Mouse (Mus musculus) forebrain, embryonic 11.5 days (tissue): Measurements from ENCODE around the gene Ccndbp1. TPM values are rescaled to one million over a fixed set of nuclear protein-coding genes. Genes with fewer than 3 reads are reported as not detected.
A peak's percentile ranks its signal among the peaks of the same experiment; 100 is the strongest.
"Not testable (repeated sequence)": the region's sequence is repeated elsewhere in the genome, so short reads cannot be mapped to it uniquely, and the experiment has no call there.

ENCODE experiments used
- ATAC-seq: fragments of 200-750 bp; cut with Nextera tagmentation; replicated peaks from 2 replicates; pipeline ENCODE4 v1.8.0; 2017; ENCODE audit warnings: moderate TSS enrichment; ENCODE audit not compliant: low FRiP score
- DNase-seq: peaks from one replicate; pipeline ENCODE4 v3.0.0-alpha.2; 2017; ENCODE audit warnings: low spot score
- H3K27ac ChIP-seq: fragments of 300-500 bp; sonication (generic); 2 replicates; pipeline ENCODE4 v1.5.1; 2014; ENCODE audit warnings: low read depth, low read length
- H3K27me3 ChIP-seq: fragments of 300-500 bp; sonication (generic); 2 replicates; pipeline ENCODE4 v1.6.1; 2014; ENCODE audit warnings: mild to moderate bottlenecking, low read length, mixed read lengths; ENCODE audit not compliant: control insufficient read depth, insufficient read depth
- H3K36me3 ChIP-seq: fragments of 300-500 bp; sonication (generic); 2 replicates; pipeline ENCODE4 v1.6.1; 2014; ENCODE audit warnings: mild to moderate bottlenecking, low read length, moderate library complexity, mixed read lengths; ENCODE audit not compliant: control insufficient read depth, insufficient read depth
- H3K4me1 ChIP-seq: fragments of 300-500 bp; sonication (generic); replicated peaks from 2 replicates; pipeline ENCODE4 v1.6.1; 2014; ENCODE audit warnings: low read length, mixed read lengths; ENCODE audit not compliant: control insufficient read depth, insufficient read depth
- H3K4me2 ChIP-seq: fragments of 300-500 bp; sonication (generic); 2 replicates; pipeline ENCODE4 v1.6.1; 2014; ENCODE audit warnings: low read depth, mild to moderate bottlenecking, low read length, moderate library complexity, mixed read lengths; ENCODE audit not compliant: severe bottlenecking
- H3K4me3 ChIP-seq: fragments of 300-500 bp; sonication (generic); 2 replicates; pipeline ENCODE4 v1.5.1; 2014; ENCODE audit warnings: low read depth, low read length
- H3K9ac ChIP-seq: fragments of 300-500 bp; sonication (generic); 2 replicates; pipeline ENCODE4 v1.6.1; 2014; ENCODE audit warnings: low read length
- H3K9me3 ChIP-seq: fragments of 300-500 bp; sonication (generic); 2 replicates; pipeline ENCODE4 v1.6.1; 2016; ENCODE audit warnings: low read length, mixed read lengths; ENCODE audit not compliant: control insufficient read depth
- WGBS: fragments of 180-500 bp; shearing (Covaris S2); extraction: QIAGEN DNeasy Blood & Tissue Kit; methylation state at CpG from one replicate; pipeline ENCODE4 v1.1.7; 2014; 5-methylcytosine and 5-hydroxymethylcytosine counted together
- polyA plus RNA-seq: library from polyadenylated mRNA; unstranded; fragments of >200 nt; fragmentation: Nextera tagmentation; extraction: Ambion mirVana; gene quantifications from 2 replicates; pipeline ENCODE4 v1.2.1, GENCODE M21; 2014

Ccndbp1 gene
- polyA plus RNA-seq, 1 experiment from 2014 or later: 43.3 TPM

DNA sequence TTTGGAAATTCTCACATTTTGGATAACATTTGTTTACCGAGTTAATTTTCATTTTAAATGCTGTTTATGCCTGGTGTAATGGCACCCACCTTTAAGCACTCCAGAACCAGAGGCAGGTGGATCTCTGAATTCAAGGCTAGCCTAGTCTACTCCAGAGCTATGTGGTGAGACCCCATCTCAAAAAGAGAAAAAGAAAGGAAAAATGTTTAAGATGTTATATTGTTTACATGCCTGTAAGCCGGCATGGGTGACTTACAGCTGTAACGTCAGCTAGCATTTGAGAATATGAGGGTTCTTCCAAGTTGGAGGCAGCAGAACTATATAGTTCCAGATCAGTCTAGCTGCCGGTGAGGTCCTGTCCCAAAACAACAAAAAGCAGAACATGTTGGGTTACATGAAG, 36.4 kb upstream of the Ccndbp1 start:
- H3K4me3 ChIP-seq: no peak overlapping the region
- ATAC-seq (no peak), DNase-seq (no peak)
- H3K36me3 ChIP-seq: no peaks in the 10 kb centered on the region
- H3K4me2 ChIP-seq: no peak overlapping the region
- WGBS: 95% methylated on average over 4 of the region's 4 CpGs
- H3K27ac ChIP-seq: no peak overlapping the region
- no peak overlapping the region for H3K9ac ChIP-seq
- no peaks in the 10 kb centered on the region for H3K27me3 ChIP-seq
- no peaks in the 10 kb centered on the region for H3K9me3 ChIP-seq
- no peaks in the 10 kb centered on the region; the same call in 1 of the 2 replicates for H3K4me1 ChIP-seq

DNA sequence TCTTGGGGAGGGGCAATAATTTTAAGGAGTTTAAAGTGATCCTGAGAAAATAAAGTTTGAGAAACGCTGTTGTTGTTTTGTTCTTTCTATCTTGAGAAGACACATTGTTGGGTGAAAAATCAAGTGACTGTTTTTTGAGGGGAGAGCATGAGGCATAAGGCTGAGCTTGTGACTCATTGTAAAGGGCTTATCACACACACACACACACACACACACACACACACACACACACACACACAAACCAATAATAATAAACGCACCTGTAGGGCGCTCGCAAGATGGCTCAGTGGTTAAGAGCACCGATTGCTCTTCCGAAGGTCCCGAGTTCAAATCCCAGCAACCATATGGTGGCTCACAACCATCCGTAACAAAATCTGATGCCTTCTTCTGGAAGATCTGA, 35.9 kb upstream of the Ccndbp1 start:
- H3K27ac ChIP-seq, H3K27me3 ChIP-seq, ATAC-seq, H3K4me2 ChIP-seq, H3K4me3 ChIP-seq, H3K36me3 ChIP-seq, H3K9ac ChIP-seq, H3K9me3 ChIP-seq, H3K4me1 ChIP-seq, DNase-seq: not testable (repeated sequence)
- 95% methylated on average over 8 of the region's 8 CpGs for whole genome bisulfite sequencing

DNA sequence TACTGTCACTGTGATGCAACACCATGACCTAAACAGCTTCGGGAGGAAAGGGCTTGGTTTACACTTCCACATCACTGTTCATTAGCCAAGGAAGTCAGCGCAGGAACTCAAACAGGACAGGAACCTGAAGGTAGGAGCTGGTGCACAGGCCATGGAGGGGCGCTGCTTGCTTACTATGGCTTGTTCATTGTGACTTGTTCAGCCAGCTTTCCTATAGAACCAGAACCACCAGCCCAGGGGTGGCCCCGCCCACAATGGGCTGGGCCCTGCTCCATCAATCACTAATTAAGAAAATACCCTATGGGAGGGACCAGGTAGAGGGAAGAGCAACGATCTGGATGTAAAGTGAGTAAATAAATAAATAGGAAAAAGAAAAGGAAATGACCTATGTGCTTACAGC, 35.2 kb upstream of the Ccndbp1 start:
- no peak for DNase-seq
- H3K27ac ChIP-seq: no peak overlapping the region
- no peaks in the 10 kb centered on the region for H3K9me3 ChIP-seq
- no peak overlapping the region for H3K4me3 ChIP-seq
- no peak for ATAC-seq
- no peaks in the 10 kb centered on the region; the same call in 1 of the 2 replicates for H3K4me1 ChIP-seq
- H3K27me3 ChIP-seq: no peaks in the 10 kb centered on the region
- WGBS: 16% methylated on average over 5 of the region's 5 CpGs
- no peak overlapping the region for H3K4me2 ChIP-seq
- H3K36me3 ChIP-seq: no peaks in the 10 kb centered on the region
- no peak overlapping the region for H3K9ac ChIP-seq

DNA sequence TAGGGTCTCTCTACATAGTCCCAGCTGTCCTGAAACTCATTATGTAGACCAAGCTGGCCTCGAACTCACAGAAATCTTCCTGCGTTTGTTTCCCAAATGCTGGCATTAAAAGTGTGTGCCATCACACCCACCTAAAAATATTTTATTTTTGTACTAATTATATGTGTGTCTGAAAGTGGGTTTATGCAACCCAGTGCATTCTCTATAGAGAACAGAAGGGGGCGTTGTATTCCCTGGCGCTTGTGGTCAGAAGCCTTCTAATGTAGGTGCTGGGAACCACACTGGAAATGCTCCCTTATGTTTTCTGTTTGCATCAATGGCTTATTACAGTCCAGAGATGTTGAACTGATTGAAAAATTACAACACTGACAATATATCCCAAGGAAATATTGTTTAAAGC, 31.9 kb upstream of the Ccndbp1 start:
- no peaks in the 10 kb centered on the region for H3K27me3 ChIP-seq
- no peaks in the 10 kb centered on the region for H3K9me3 ChIP-seq
- H3K36me3 ChIP-seq: no peaks in the 10 kb centered on the region
- no peak overlapping the region for H3K4me2 ChIP-seq
- H3K27ac ChIP-seq: no peak overlapping the region
- no peak overlapping the region for H3K4me3 ChIP-seq
- ATAC-seq (no peak), DNase-seq (no peak)
- H3K4me1 ChIP-seq: no peaks in the 10 kb centered on the region
- H3K9ac ChIP-seq: no peak overlapping the region
- WGBS: 39% methylated on average over 4 of the region's 4 CpGs

DNA sequence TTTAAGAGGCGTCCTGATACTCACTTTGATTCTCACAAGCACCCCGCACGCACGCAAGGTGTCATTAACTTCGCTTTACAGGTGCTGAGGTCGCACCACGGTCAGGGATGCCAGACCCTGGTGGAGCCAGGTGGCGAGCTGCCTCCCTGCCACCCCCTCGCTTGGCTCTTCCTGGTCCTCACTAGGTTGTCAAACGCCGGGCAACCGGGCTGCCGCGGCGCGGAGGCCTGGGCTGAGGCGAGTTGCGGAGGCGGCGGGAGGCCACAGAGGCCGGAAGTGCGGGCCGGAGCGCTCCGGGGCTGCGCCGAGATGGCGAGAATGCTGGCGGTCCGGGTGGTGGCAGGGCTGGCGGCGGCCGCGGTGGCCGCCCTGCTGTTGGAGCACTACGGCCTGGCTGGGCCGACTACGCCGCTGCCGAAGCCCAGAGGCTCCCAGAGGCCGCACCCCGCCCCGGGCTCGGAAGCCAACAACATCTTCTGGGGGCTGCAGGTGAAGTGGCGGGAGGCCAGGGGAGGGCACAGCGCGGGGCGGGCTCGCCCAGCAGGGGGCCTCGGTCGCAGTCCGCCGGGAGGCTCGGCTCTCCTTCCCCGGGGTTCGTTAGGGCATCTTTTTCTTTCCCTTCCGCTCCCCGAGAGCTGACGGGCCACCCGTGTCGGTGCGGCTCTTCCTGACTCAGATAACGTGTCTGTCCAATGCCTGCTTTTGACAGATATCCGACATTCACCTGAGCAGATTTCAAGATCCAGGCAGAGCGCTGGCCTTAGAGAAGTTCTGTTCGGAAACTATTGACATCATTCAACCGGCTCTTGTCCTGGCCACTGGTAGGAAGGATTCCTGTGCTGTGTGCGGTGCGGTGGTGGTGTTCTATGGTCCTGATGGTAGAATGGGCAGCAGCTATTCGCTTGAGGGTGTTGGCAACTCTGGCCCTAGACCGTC, 30.9 kb upstream of the Ccndbp1 start, which contains the start of gene Tmem62:
Gene Tmem62 (plus strand): TSS at position 28 of the 936 bp plus-strand sequence.
- no peaks in the 10 kb centered on the region for H3K36me3 ChIP-seq
- no peaks in the 10 kb centered on the region for H3K27me3 ChIP-seq
- peak; percentile 65 for ATAC-seq
- peak within 1 kb of the TSS; percentile 77 for H3K4me3 ChIP-seq
- no peaks in the 10 kb centered on the region for H3K4me1 ChIP-seq
- H3K4me2 ChIP-seq: peak within 1 kb of the TSS; percentile 95
- DNase-seq: peak; percentile 78
- H3K27ac ChIP-seq: no peak within 1 kb of the TSS
- no peaks in the 10 kb centered on the region for H3K9me3 ChIP-seq
- under 1% methylated on average over 67 of the region's 71 CpGs for WGBS
- peak within 1 kb of the TSS; percentile 88 for H3K9ac ChIP-seq

DNA sequence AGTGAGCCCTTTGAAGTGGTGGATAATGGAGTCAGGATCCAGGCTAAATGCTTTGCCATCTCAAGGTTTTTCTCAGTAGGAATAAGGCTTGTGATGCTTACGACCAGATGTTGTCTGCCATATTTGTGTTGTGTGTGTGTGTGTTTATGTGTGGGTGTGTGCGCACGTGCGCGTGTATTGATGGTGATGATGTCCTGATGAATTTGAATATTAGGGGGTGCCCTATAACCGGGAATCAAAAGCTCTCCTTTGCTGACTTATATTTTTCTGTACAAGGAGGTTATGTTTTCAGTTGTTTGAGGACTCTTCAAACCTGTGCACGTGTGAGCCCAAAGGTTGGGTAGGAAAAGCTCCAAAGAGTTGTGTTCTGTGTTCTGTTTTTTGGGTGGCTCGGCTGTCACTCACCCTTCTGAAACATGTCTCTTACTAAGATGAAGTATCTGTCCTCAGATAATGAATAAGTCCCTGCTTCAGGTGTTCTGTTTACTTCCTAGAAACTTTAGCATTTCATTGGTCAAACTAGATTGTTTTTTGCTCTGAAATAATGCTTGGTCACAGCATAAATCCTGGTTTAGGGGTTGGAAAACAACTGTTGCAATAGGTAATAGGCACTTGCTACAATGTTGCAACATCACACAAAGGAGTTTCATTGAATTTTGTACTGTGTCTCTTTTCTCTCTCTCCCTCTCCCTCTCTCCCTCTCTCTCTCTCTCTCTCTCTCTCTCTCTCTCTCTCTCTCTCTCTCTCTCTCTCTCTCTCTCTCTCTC, 30.1 kb upstream of the Ccndbp1 start:
- no peaks in the 10 kb centered on the region for H3K27me3 ChIP-seq
- H3K4me1 ChIP-seq: no peaks in the 10 kb centered on the region
- H3K36me3 ChIP-seq: no peaks in the 10 kb centered on the region
- H3K27ac ChIP-seq: no peak overlapping the region
- H3K9ac ChIP-seq: no peak overlapping the region
- peak overlapping the region; percentile 95 for H3K4me2 ChIP-seq
- ATAC-seq: no peak
- H3K9me3 ChIP-seq: no peaks in the 10 kb centered on the region
- peak overlapping the region; percentile 77 for H3K4me3 ChIP-seq
- 80% methylated on average over 8 of the region's 8 CpGs for whole genome bisulfite sequencing
- no peak for DNase-seq

DNA sequence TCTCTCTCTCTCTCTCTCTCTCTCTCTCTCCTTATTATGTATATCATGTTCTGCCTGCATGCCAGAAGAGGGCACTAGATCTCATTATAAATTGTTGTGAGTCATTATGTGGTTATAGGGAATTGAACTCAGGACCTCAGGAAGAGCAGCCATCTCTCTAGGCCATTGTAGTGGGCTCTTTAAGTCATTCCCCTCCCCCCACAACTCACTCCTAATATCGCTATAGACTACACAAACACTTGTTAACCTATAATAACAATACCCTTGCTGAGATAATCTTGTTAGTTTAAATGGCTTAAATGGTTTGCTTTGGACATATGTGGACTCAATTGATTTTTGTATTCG, 29.5 kb upstream of the Ccndbp1 start:
- Histone ChIP-seq H3K36me3 (no peaks in the 10 kb centered on the region), H3K9me3 (no peaks in the 10 kb centered on the region), H3K4me3 (no peak overlapping the region), H3K4me2 (no peak overlapping the region), H3K27me3 (no peaks in the 10 kb centered on the region), H3K9ac (no peak overlapping the region), H3K4me1 (no peaks in the 10 kb centered on the region), H3K27ac (no peak overlapping the region)
- ATAC-seq (no peak), DNase-seq (no peak)
- WGBS: 44% methylated on average over 2 of the region's 2 CpGs

DNA sequence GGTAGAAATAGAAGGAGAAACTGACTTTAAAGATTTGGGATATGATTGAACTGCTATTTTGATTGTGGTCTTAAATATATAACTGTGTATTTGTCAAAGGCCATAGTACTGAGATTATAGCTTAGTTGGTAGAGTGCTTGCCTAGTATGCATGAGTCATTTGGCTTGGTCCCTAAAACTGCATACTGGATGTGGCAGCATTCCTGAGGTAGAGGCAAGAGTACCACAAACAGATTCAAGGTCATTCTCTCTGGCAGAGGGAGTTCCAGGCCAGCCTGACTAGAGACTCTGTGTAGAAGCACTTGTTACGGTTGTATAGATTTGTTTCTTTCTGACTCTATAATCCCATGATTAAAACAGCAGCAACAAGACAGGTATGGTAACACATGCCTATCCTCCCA, 28.4 kb upstream of the Ccndbp1 start:
- 83% methylated on average over 1 of the region's 1 CpGs for WGBS
- no peaks in the 10 kb centered on the region for H3K9me3 ChIP-seq
- no peaks in the 10 kb centered on the region for H3K27me3 ChIP-seq
- H3K27ac ChIP-seq: no peak overlapping the region
- no peak overlapping the region for H3K9ac ChIP-seq
- H3K4me2 ChIP-seq: no peak overlapping the region
- no peak overlapping the region for H3K4me3 ChIP-seq
- no peaks in the 10 kb centered on the region for H3K4me1 ChIP-seq
- no peaks in the 10 kb centered on the region for H3K36me3 ChIP-seq
- no peak for DNase-seq
- ATAC-seq: no peak
